Mouse (Mus musculus) lung, embryonic 15.5 days (tissue): ENCODE data around the gene Actr1b. TPM values are rescaled to one million over a fixed set of nuclear protein-coding genes. Genes with fewer than 3 reads are reported as not detected.
"Not testable (repeated sequence)": the region's sequence is repeated elsewhere in the genome, so short reads cannot be mapped to it uniquely, and the experiment has no call there.

Experiments used
- ATAC-seq: fragments of 200-750 bp; cut with Nextera tagmentation; 2 replicates; pipeline ENCODE4 v1.8.0; 2017; ENCODE audit warnings: moderate number of reproducible peaks, borderline replicate concordance; ENCODE audit not compliant: low FRiP score, low TSS enrichment; ENCODE audit errors: extremely low read depth
- H3K27ac ChIP-seq: fragments of 300-500 bp; sonication (generic); 2 replicates; pipeline ENCODE4 v1.5.1; 2015; ENCODE audit warnings: moderate library complexity, mild to moderate bottlenecking, inconsistent platforms
- H3K27me3 ChIP-seq: fragments of 300-500 bp; sonication (generic); 2 replicates; pipeline ENCODE4 v1.6.1; 2015; ENCODE audit warnings: inconsistent platforms
- H3K36me3 ChIP-seq: fragments of 300-500 bp; sonication (generic); 2 replicates; pipeline ENCODE4 v1.6.1; 2015; ENCODE audit warnings: inconsistent platforms
- H3K4me1 ChIP-seq: fragments of 300-500 bp; sonication (generic); 2 replicates; pipeline ENCODE4 v1.6.1; 2015; ENCODE audit warnings: inconsistent platforms
- H3K4me2 ChIP-seq: fragments of 300-500 bp; sonication (generic); 2 replicates; pipeline ENCODE4 v1.6.1; 2015; ENCODE audit warnings: inconsistent platforms, mild to moderate bottlenecking, moderate library complexity
- H3K4me3 ChIP-seq: fragments of 300-500 bp; sonication (generic); 2 replicates; pipeline ENCODE4 v1.5.1; 2015; ENCODE audit warnings: mild to moderate bottlenecking, inconsistent platforms
- H3K9ac ChIP-seq: fragments of 300-500 bp; sonication (generic); 2 replicates; pipeline ENCODE4 v1.6.1; 2015; ENCODE audit warnings: inconsistent platforms
- H3K9me3 ChIP-seq: fragments of 300-500 bp; sonication (generic); 2 replicates; pipeline ENCODE4 v1.6.1; 2016; ENCODE audit warnings: inconsistent platforms
- WGBS: fragments of 180-500 bp; shearing (Covaris S2); methylation state at CpG from one replicate; pipeline ENCODE4 v1.1.7; 2015; 5-methylcytosine and 5-hydroxymethylcytosine counted together
- microRNA-seq: library from miRNA; unstranded; fragments of <30 nt; microRNA quantifications from one replicate; pipeline ENCODE4, GENCODE M21; 2016
- polyA plus RNA-seq: library from polyadenylated mRNA; unstranded; fragments of >200 nt; fragmentation: Nextera tagmentation; extraction: Ambion mirVana; gene quantifications from 2 replicates; pipeline ENCODE4 v1.2.1, GENCODE M21; 2015

Gene Actr1b
- polyA plus RNA-seq, 1 experiment from 2014 or later, result 99.8 TPM

GRCm38 (mm10) chr1:36668007-36668406 lies 46.2 kb downstream of the Actr1b start:
- 65% methylated on average over 4 of the region's 4 CpGs for WGBS
- not testable (repeated sequence) for H3K4me2 ChIP-seq

GRCm38 (mm10) chr1:36665934-36666333 lies 48.3 kb downstream of the Actr1b start:
- Histone ChIP-seq H3K27me3 (no peaks in the 10 kb centered on the region), H3K36me3 (no peaks in the 10 kb centered on the region), H3K4me1 (0 out of 2 replicates have a peak, but pooled peaks cover 4% of the 10 kb centered on the region), H3K4me3 (no peak overlapping the region), H3K27ac (no peak overlapping the region), H3K4me2 (no peak overlapping the region), H3K9ac (no peak overlapping the region), H3K9me3 (no peaks in the 10 kb centered on the region)
- WGBS, result 68% methylated on average over 4 of the region's 4 CpGs
- no peak for ATAC-seq

More at GRCm38 (mm10) chr1:36668007-36668406, 46.2 kb downstream of the Actr1b start:
- not testable (repeated sequence) for H3K4me1 ChIP-seq, H3K9ac ChIP-seq, H3K9me3 ChIP-seq, H3K27ac ChIP-seq, H3K36me3 ChIP-seq, H3K4me3 ChIP-seq, ATAC-seq, H3K27me3 ChIP-seq

GRCm38 (mm10) chr1:36665165-36665723 lies 49.0 kb downstream of the Actr1b start:
- no peak overlapping the region for H3K4me2 ChIP-seq
- no peaks in the 10 kb centered on the region for H3K36me3 ChIP-seq
- ATAC-seq, result no peak
- 0 out of 2 replicates have a peak, but pooled peaks cover 4% of the 10 kb centered on the region for H3K4me1 ChIP-seq
- H3K9me3 ChIP-seq, result no peaks in the 10 kb centered on the region
- H3K27me3 ChIP-seq, result no peaks in the 10 kb centered on the region
- no peak overlapping the region for H3K9ac ChIP-seq
- no peak overlapping the region for H3K4me3 ChIP-seq
- 54% methylated on average over 11 of the region's 11 CpGs for WGBS
- H3K27ac ChIP-seq, result no peak overlapping the region

GRCm38 (mm10) chr1:36664457-36664856 lies 49.8 kb downstream of the Actr1b start:
- Histone ChIP-seq H3K4me1 (0 out of 2 replicates have a peak, but pooled peaks cover 4% of the 10 kb centered on the region), H3K4me3 (no peak overlapping the region), H3K9me3 (no peaks in the 10 kb centered on the region), H3K36me3 (no peaks in the 10 kb centered on the region), H3K4me2 (no peak overlapping the region), H3K9ac (no peak overlapping the region), H3K27me3 (no peaks in the 10 kb centered on the region), H3K27ac (no peak overlapping the region)
- no peak for ATAC-seq
- 41% methylated on average over 4 of the region's 4 CpGs for WGBS

- no peaks in the 10 kb centered on the region for H3K4me1 ChIP-seq
- H3K9me3 ChIP-seq, result no peaks in the 10 kb centered on the region
- no peaks in the 10 kb centered on the region for H3K27me3 ChIP-seq
- WGBS, result 68% methylated on average over 7 of the region's 7 CpGs
- no peaks in the 10 kb centered on the region for H3K36me3 ChIP-seq
- no peak overlapping the region for H3K9ac ChIP-seq
- H3K27ac ChIP-seq, result no peak overlapping the region
- H3K4me3 ChIP-seq, result no peak overlapping the region
- H3K4me2 ChIP-seq, result no peak overlapping the region
- no peak for ATAC-seq
Measured at GRCm38 (mm10) chr1:36658621-36659399, 55.4 kb downstream of the Actr1b start.

- Histone ChIP-seq H3K4me3 (no peak overlapping the region), H3K9me3 (no peaks in the 10 kb centered on the region), H3K9ac (no peak overlapping the region), H3K4me2 (no peak overlapping the region), H3K4me1 (no peaks in the 10 kb centered on the region), H3K27me3 (no peaks in the 10 kb centered on the region), H3K27ac (no peak overlapping the region), H3K36me3 (no peaks in the 10 kb centered on the region)
- ATAC-seq, result no peak
- WGBS, result 67% methylated on average over 4 of the region's 4 CpGs
Measured at GRCm38 (mm10) chr1:36657658-36658415, 56.4 kb downstream of the Actr1b start.

GRCm38 (mm10) chr1:36656233-36656632 lies 58.0 kb downstream of the Actr1b start:
- WGBS, result 76% methylated on average over 3 of the region's 3 CpGs
- no peak for ATAC-seq

GRCm38 (mm10) chr1:36655039-36655438 lies 59.2 kb downstream of the Actr1b start:
- Histone ChIP-seq H3K9me3 (no peaks in the 10 kb centered on the region), H3K27ac (no peak overlapping the region), H3K27me3 (no peaks in the 10 kb centered on the region), H3K4me1 (no peaks in the 10 kb centered on the region), H3K9ac (no peak overlapping the region), H3K4me2 (no peak overlapping the region), H3K4me3 (no peak overlapping the region), H3K36me3 (no peaks in the 10 kb centered on the region)
- WGBS, result 81% methylated on average over 5 of the region's 5 CpGs
- no peak for ATAC-seq

More at GRCm38 (mm10) chr1:36656233-36656632, 58.0 kb downstream of the Actr1b start:
- Histone ChIP-seq H3K4me3 (no peak overlapping the region), H3K36me3 (no peaks in the 10 kb centered on the region), H3K9me3 (no peaks in the 10 kb centered on the region), H3K9ac (no peak overlapping the region), H3K27ac (no peak overlapping the region), H3K4me1 (no peaks in the 10 kb centered on the region), H3K4me2 (no peak overlapping the region), H3K27me3 (no peaks in the 10 kb centered on the region)

Small RNA genes within 50 kb of the gene (microRNA-seq; reads per million reads assigned to microRNA genes)
- gene Gm24133, result not detected

Other genes with a start within 250 kb of the Actr1b start
- 10.8 and 12.5 TPM in 2 replicates for gene Cnnm4, start 242.8 kb downstream of the Actr1b start, polyA plus RNA-seq
- gene Cnnm3, start 202.6 kb downstream of the Actr1b start, polyA plus RNA-seq, result 3.2 TPM in 2 replicates
- gene Ankrd23, start 177.5 kb downstream of the Actr1b start, polyA plus RNA-seq, result 12.4 and 15.9 TPM in 2 replicates
- gene Gm42417, start 175.0 kb downstream of the Actr1b start, polyA plus RNA-seq, result 0.25 TPM in 1 of 2 replicates, not detected in the other
- 20.3 and 26.0 TPM in 2 replicates for gene Ankrd39, start 167.0 kb downstream of the Actr1b start, polyA plus RNA-seq
- 19.3 and 19.9 TPM in 2 replicates for gene Sema4c, start 156.1 kb downstream of the Actr1b start, polyA plus RNA-seq
- 3.4 and 4.5 TPM in 2 replicates for gene Fam178b, start 31.2 kb downstream of the Actr1b start, polyA plus RNA-seq
- gene Cox5b, start 23.0 kb downstream of the Actr1b start, polyA plus RNA-seq, result 506 and 539 TPM in 2 replicates
- gene 4933424G06Rik, start 4.3 kb downstream of the Actr1b start, polyA plus RNA-seq, result not detected in 2 replicates
- gene Zap70, start 47.4 kb upstream of the Actr1b start, polyA plus RNA-seq, result 0.79 and 1.5 TPM in 2 replicates
- 9.9 and 11.4 TPM in 2 replicates for gene Tmem131, start 229.2 kb upstream of the Actr1b start, polyA plus RNA-seq